ENCODE assay signal across 8 mouse cellular contexts in genomic region chr4:115085522-115086095, GRCm38 (mm10). TPM values are rescaled to one million over a fixed set of nuclear protein-coding genes. Genes with fewer than 3 reads are reported as not detected.
DNase-seq lines count a peak whose midpoint lies in the region; TF ChIP-seq lines count a peak whose summit lies in the region.

No protein-coding gene starts in this region.

- intact Hi-C loops in heart, adult 2 months (cut with DNase I), result loop anchor here (1.0 to 5.0 kb wide), 3 partner anchors 38 to 88 kb away; no protein-coding TSS in a partner anchor
- intact Hi-C loops in heart, postnatal 14 days (cut with DNase I), result loop anchor here (1.0 to 5.0 kb wide), 3 partner anchors 37 to 88 kb away; no protein-coding TSS in a partner anchor
- intact Hi-C loops in left cerebral cortex, postnatal 25 days (cut with DNase I), result loop anchor here (2.0 kb wide), 2 partner anchors 37 to 47 kb away; no protein-coding TSS in a partner anchor

- TF ChIP-seq CTCF in heart, adult 2 months (IDR thresholded peaks at IDR 0.05), result peak; percentile 86
- TF ChIP-seq CTCF in cortical plate, adult 2 months (IDR thresholded peaks at IDR 0.05; ENCODE audit: extremely low read depth, insufficient read depth, low read length), result peak; percentile 90
- TF ChIP-seq CTCF in spleen, adult 2 months (IDR thresholded peaks at IDR 0.05; ENCODE audit: extremely low read depth, insufficient read depth, insufficient read length, insufficient replicate concordance), result peak; percentile 89; the same call in 1 of the 2 replicates

- no peak overlapping the region for H3K4me3 ChIP-seq in heart, adult 2 months
- H3K4me3 ChIP-seq in heart, embryonic 10.5 days, result no peak overlapping the region
- no peak overlapping the region for H3K4me3 ChIP-seq in cortical plate, adult 2 months (ENCODE audit: insufficient read depth, low read length)
- no peak overlapping the region for H3K4me3 ChIP-seq in midbrain, embryonic 10.5 days
- no peak overlapping the region for H3K4me3 ChIP-seq in spleen, adult 2 months (ENCODE audit: extremely low read depth, insufficient read depth, insufficient read length)

- H3K36me3 ChIP-seq in heart, adult 2 months (ENCODE audit: control insufficient read depth, insufficient read depth, low read length), result no peaks in the 10 kb centered on the region
- H3K36me3 ChIP-seq in heart, embryonic 10.5 days, result no peaks in the 10 kb centered on the region
- no peaks in the 10 kb centered on the region for H3K36me3 ChIP-seq in midbrain, embryonic 10.5 days
- H3K36me3 ChIP-seq in spleen, adult 2 months (ENCODE audit: control insufficient read depth, insufficient read depth, low read length), result no peaks in the 10 kb centered on the region

- TF ChIP-seq POLR2A in heart, adult 2 months (IDR thresholded peaks at IDR 0.05; ENCODE audit: insufficient read depth, low read depth, low read length), result no peak
- TF ChIP-seq POLR2A in cortical plate, adult 2 months (IDR thresholded peaks at IDR 0.05; ENCODE audit: extremely low read depth, insufficient read depth, low read length), result no peak
- TF ChIP-seq POLR2A in spleen, adult 2 months (IDR thresholded peaks at IDR 0.05; ENCODE audit: low read depth, low read length), result no peak

- no peak overlapping the region for H3K27ac ChIP-seq in heart, adult 2 months
- H3K27ac ChIP-seq in heart, embryonic 10.5 days, result no peak overlapping the region
- no peak overlapping the region for H3K27ac ChIP-seq in cortical plate, adult 2 months (ENCODE audit: insufficient read depth, low read length)
- no peak overlapping the region for H3K27ac ChIP-seq in midbrain, embryonic 10.5 days (replicated peaks)
- no peak overlapping the region for H3K27ac ChIP-seq in spleen, adult 2 months (ENCODE audit: insufficient read depth, low read length)

- TF ChIP-seq EP300 in heart, adult 2 months (IDR thresholded peaks at IDR 0.05; ENCODE audit: insufficient read depth, low read depth, low read length), result peak; percentile 87

- DNase-seq in heart, adult 2 months, result peak; percentile 59 to 79
- DNase-seq in heart, embryonic 10.5 days (ENCODE audit: low spot score), result no peak
- peak; percentile 38 for DNase-seq in Muller cell, postnatal 12 days (ENCODE audit: inconsistent ontology term)
- DNase-seq in heart, postnatal 14 days, result peak; percentile 61 to 77
- DNase-seq in left cerebral cortex, postnatal 25 days (ENCODE audit: low spot score in 2 of 2), result peak; percentile 41 to 52
- DNase-seq in midbrain, embryonic 10.5 days (ENCODE audit: low spot score), result peak; percentile 72
- DNase-seq in spleen, adult 2 months (ENCODE audit: low read depth in 1 of 2, low spot score in 2 of 2), result peak in 1 of 2 experiments; percentile 28

- no peaks in the 10 kb centered on the region; the same call in 1 of the 2 replicates for H3K27me3 ChIP-seq in heart, adult 2 months (ENCODE audit: control insufficient read depth, insufficient read depth, low read length)
- peaks cover 78% of the 10 kb centered on the region for H3K27me3 ChIP-seq in heart, embryonic 10.5 days (ENCODE audit: insufficient read depth, poor library complexity, severe bottlenecking)
- H3K27me3 ChIP-seq in midbrain, embryonic 10.5 days (ENCODE audit: low read depth, poor library complexity, severe bottlenecking), result peaks cover 69% of the 10 kb centered on the region
- H3K27me3 ChIP-seq in spleen, adult 2 months (ENCODE audit: control insufficient read depth, insufficient read depth, low read length), result no peaks in the 10 kb centered on the region

- no peak overlapping the region for H3K9ac ChIP-seq in heart, adult 2 months (ENCODE audit: low read depth, low read length)

- H3K79me2 ChIP-seq in heart, adult 2 months (replicated peaks; ENCODE audit: control insufficient read depth, insufficient read depth, low read length), result no peaks in the 10 kb centered on the region

- H3K4me1 ChIP-seq in heart, adult 2 months (ENCODE audit: control insufficient read depth, insufficient read depth, low read length), result no peaks in the 10 kb centered on the region; the same call in 1 of the 2 replicates
- peaks cover 7% of the 10 kb centered on the region for H3K4me1 ChIP-seq in heart, embryonic 10.5 days
- H3K4me1 ChIP-seq in cortical plate, adult 2 months (ENCODE audit: control insufficient read depth, insufficient read depth, low read length), result no peaks in the 10 kb centered on the region
- H3K4me1 ChIP-seq in midbrain, embryonic 10.5 days, result peaks cover 3% of the 10 kb centered on the region; the same call in 1 of the 2 replicates
- H3K4me1 ChIP-seq in spleen, adult 2 months (ENCODE audit: control insufficient read depth, insufficient read depth, insufficient read length), result no peaks in the 10 kb centered on the region

- H3K9me3 ChIP-seq in heart, embryonic 10.5 days, result no peaks in the 10 kb centered on the region
- no peaks in the 10 kb centered on the region for H3K9me3 ChIP-seq in midbrain, embryonic 10.5 days (replicated peaks)

- WGBS in heart, adult 2 months, result 20% methylated on average over 6 of the region's 6 CpGs
- 17% methylated on average over 6 of the region's 6 CpGs for WGBS in heart, embryonic 10.5 days
- WGBS in midbrain, embryonic 10.5 days, result 19% methylated on average over 6 of the region's 6 CpGs
- WGBS in spleen, adult 2 months, result 20% methylated on average over 6 of the region's 6 CpGs

RNA-seq across cellular contexts. Expression of gene Pdzk1ip1, which starts 2.9 kb away (rescaled TPM):
- under 1 TPM; 0.70 to 0.86 TPM for total RNA-seq in heart, adult 2 months (2021)
- polyA plus RNA-seq in heart, adult 2 months (2012; rRNA removed), result 1.9 and 3.9 TPM in 2 replicates
- polyA plus RNA-seq in heart, embryonic 10.5 days (2016; fragmentation: Nextera tagmentation; extraction: Ambion mirVana), result 19.5 and 29.4 TPM in 2 replicates
- 1.1 and 1.2 TPM in 2 replicates for polyA plus RNA-seq in cortical plate, adult 2 months (2012; rRNA removed)
- total RNA-seq in heart, postnatal 14 days (2021), result 1 to 10 TPM in 1 of 2 experiments, under 1 TPM in 1; 0.88 to 2.0 TPM
- 1 to 10 TPM in 1 of 2 experiments, under 1 TPM in 1; 0.71 to 1.1 TPM for total RNA-seq in left cerebral cortex, postnatal 25 days (2021)
- 7.9 and 9.5 TPM in 2 replicates for polyA plus RNA-seq in midbrain, embryonic 10.5 days (2016; fragmentation: Nextera tagmentation; extraction: Ambion mirVana)
- polyA plus RNA-seq in spleen, adult 2 months (2012; rRNA removed), result 79.3 and 89.6 TPM in 2 replicates

RNA-seq across cellular contexts. Expression of gene Tal1, which starts 29.4 kb away (rescaled TPM):
- total RNA-seq in heart, adult 2 months (2021), result 1 to 10 TPM; 3.1 to 3.3 TPM
- polyA plus RNA-seq in heart, adult 2 months (2012; rRNA removed), result 2.9 and 4.9 TPM in 2 replicates
- polyA plus RNA-seq in heart, embryonic 10.5 days (2016; fragmentation: Nextera tagmentation; extraction: Ambion mirVana), result 6.7 and 8.3 TPM in 2 replicates
- polyA plus RNA-seq in cortical plate, adult 2 months (2012; rRNA removed), result 1.5 and 1.6 TPM in 2 replicates
- 1 to 10 TPM; 4.9 to 6.3 TPM for total RNA-seq in heart, postnatal 14 days (2021)
- total RNA-seq in left cerebral cortex, postnatal 25 days (2021), result 1 to 10 TPM; 1.2 to 1.5 TPM
- polyA plus RNA-seq in midbrain, embryonic 10.5 days (2016; fragmentation: Nextera tagmentation; extraction: Ambion mirVana), result 2.7 and 5.2 TPM in 2 replicates
- 20.9 and 37.0 TPM in 2 replicates for polyA plus RNA-seq in spleen, adult 2 months (2012; rRNA removed)

RNA-seq across cellular contexts. Expression of gene Cyp4x1, which starts 48.5 kb away (rescaled TPM):
- total RNA-seq in heart, adult 2 months (2021), result not detected
- polyA plus RNA-seq in heart, adult 2 months (2012; rRNA removed), result 0.03 TPM in 1 of 2 replicates, not detected in the other
- polyA plus RNA-seq in heart, embryonic 10.5 days (2016; fragmentation: Nextera tagmentation; extraction: Ambion mirVana), result 0.10 and 0.21 TPM in 2 replicates
- 10.0 and 11.3 TPM in 2 replicates for polyA plus RNA-seq in cortical plate, adult 2 months (2012; rRNA removed)
- total RNA-seq in heart, postnatal 14 days (2021), result not detected
- total RNA-seq in left cerebral cortex, postnatal 25 days (2021), result 10 to 100 TPM; 11.6 to 13.8 TPM
- 0.51 and 0.71 TPM in 2 replicates for polyA plus RNA-seq in midbrain, embryonic 10.5 days (2016; fragmentation: Nextera tagmentation; extraction: Ambion mirVana)
- 0.02 and 0.04 TPM in 2 replicates for polyA plus RNA-seq in spleen, adult 2 months (2012; rRNA removed)
